Mouse (Mus musculus): Measurements from ENCODE around the gene Unc13a. TPM values are rescaled to one million over a fixed set of nuclear protein-coding genes. Genes with fewer than 3 reads are reported as not detected.

Unc13a gene
- polyA plus RNA-seq, 1 experiment, result 6.3 TPM

DNA sequence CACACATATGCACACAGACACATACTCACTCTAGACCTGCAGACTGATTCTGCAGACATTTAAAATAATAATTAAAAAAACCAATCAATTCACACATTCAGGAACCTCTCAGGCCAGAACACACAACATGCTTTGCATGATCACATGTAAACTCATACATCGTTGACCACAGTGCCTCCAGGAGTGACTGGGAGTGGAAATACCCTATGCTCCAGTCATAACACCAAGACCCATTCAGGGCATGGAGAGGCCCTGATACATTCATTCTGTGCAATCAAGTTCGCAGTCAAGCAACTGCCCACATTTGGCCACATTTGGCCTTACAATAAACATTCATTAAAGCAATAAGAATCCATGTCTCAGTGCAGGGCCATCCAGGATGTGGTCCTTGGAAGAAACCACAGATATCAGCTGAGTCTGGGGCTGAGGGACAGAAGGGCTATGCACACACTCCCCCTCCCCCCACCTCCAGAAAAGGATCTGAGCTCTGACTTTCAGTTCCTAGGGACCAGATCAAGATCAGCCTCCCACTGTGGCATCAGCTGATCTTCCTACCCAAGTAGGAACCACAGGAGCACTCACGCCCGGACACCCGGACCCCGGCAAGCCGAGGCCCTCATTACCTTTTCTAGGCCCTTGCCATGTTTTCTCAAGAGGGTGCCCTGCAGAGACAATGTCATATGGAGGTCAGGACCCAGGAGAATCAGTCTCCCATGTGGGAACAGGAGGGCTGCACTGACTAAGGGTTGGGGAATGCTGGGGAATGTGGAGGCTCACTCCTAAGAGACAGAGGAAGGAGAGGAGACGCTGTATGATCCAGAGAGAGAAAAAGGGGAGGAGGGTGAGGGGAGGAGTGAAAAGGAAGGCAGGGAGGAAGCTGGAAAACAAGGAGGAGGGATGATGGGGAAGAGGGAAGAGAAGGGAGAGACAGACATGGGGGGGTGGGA, 34.1 kb downstream of the Unc13a start:
- H3K27ac ChIP-seq (ENCODE audit: insufficient read depth, low read length), result no peak overlapping the region
- no peaks in the 10 kb centered on the region for H3K9me3 ChIP-seq (replicated peaks; ENCODE audit: control insufficient read depth, insufficient read depth, low read length, poor library complexity, severe bottlenecking)
- TF ChIP-seq POLR2A (IDR thresholded peaks at IDR 0.05; ENCODE audit: insufficient read depth, low read length), result no peak
- TF ChIP-seq EP300 (IDR thresholded peaks at IDR 0.05; ENCODE audit: insufficient read depth, low read depth, low read length), result no peak
- TF ChIP-seq CTCF (IDR thresholded peaks at IDR 0.05; ENCODE audit: low read depth, low read length), result no peak
- H3K36me3 ChIP-seq (ENCODE audit: control insufficient read depth, insufficient read depth, low read length, poor library complexity, severe bottlenecking), result no peaks in the 10 kb centered on the region
- H3K4me3 ChIP-seq (ENCODE audit: low read depth, low read length), result no peak overlapping the region
- H3K9ac ChIP-seq (ENCODE audit: low read depth, poor library complexity, severe bottlenecking), result no peak overlapping the region
- no peaks in the 10 kb centered on the region for H3K27me3 ChIP-seq (ENCODE audit: control insufficient read depth, insufficient read depth, low read length, poor library complexity, severe bottlenecking)
- H3K4me1 ChIP-seq (ENCODE audit: control insufficient read depth, insufficient read depth, low read length), result peaks cover 2% of the 10 kb centered on the region

DNA sequence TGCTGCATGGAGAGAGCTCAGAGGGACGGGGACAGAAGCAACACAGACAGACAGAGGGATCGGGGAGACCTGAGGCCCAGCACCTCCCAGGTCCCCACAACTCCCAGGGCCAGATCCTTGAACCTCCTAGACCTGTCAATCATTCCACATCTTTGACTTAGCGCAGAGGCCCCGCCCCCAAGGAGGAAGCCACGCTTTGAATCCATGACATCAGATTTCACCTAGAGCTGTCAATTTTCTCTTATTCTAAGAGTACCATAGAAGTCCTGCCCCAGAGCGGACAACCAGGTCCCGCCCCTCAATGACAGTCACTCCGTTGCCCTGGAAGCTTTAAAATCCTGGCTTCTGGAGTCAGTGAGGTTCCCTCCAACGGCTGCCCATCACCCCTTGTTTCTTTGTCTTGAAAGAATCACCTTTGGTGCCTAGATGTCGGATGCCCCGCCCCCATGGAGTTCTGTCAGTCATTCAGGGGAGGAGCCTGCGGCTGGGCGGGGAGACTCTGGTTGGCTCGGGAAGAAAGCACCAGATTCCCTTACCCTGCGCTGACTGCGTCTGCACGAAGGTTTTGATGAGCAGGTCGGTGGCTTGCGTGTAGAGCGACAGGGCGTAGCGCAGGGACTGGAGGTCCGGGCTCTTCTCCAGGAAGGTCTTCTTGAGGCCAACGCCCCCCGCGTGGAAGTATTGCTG, 37.4 kb downstream of the Unc13a start:
- H3K9me3 ChIP-seq (replicated peaks; ENCODE audit: control insufficient read depth, insufficient read depth, low read length, poor library complexity, severe bottlenecking), result no peaks in the 10 kb centered on the region
- H3K4me3 ChIP-seq (ENCODE audit: low read depth, low read length), result peak overlapping the region; percentile 42
- no peaks in the 10 kb centered on the region for H3K36me3 ChIP-seq (ENCODE audit: control insufficient read depth, insufficient read depth, low read length, poor library complexity, severe bottlenecking)
- TF ChIP-seq EP300 (IDR thresholded peaks at IDR 0.05; ENCODE audit: insufficient read depth, low read depth, low read length) (0 out of 2 replicates have a peak, but pooled peaks have one; percentile 20), CTCF (IDR thresholded peaks at IDR 0.05; ENCODE audit: low read depth, low read length) (no peak), POLR2A (IDR thresholded peaks at IDR 0.05; ENCODE audit: insufficient read depth, low read length) (peak; percentile 61)
- peaks cover 5% of the 10 kb centered on the region for H3K4me1 ChIP-seq (ENCODE audit: control insufficient read depth, insufficient read depth, low read length)
- no peak overlapping the region for H3K27ac ChIP-seq (ENCODE audit: insufficient read depth, low read length)
- H3K27me3 ChIP-seq (ENCODE audit: control insufficient read depth, insufficient read depth, low read length, poor library complexity, severe bottlenecking), result no peaks in the 10 kb centered on the region
- H3K9ac ChIP-seq (ENCODE audit: low read depth, poor library complexity, severe bottlenecking), result peak overlapping the region; percentile 13

DNA sequence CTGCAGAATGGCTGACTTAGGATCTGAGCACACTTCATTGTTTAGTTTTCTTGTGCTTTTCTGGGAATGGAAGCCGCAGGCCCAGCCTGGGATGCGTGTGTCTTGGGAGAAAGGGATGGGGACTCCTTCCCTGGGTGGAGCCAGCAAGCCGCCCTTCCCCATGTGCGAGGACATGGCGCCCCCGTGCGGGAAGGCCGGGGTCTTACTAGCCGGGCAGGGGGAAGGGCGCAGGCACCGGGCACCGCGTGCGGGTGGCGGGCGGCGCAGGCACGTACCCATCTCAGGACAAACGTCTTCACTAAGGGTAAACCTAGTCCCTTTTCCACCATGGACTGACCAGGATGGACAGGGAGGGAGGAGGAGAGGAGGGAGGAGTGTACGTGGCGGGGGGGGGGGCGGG, 38.4 kb downstream of the Unc13a start:
- H3K36me3 ChIP-seq (ENCODE audit: control insufficient read depth, insufficient read depth, low read length, poor library complexity, severe bottlenecking), result no peaks in the 10 kb centered on the region

DNA sequence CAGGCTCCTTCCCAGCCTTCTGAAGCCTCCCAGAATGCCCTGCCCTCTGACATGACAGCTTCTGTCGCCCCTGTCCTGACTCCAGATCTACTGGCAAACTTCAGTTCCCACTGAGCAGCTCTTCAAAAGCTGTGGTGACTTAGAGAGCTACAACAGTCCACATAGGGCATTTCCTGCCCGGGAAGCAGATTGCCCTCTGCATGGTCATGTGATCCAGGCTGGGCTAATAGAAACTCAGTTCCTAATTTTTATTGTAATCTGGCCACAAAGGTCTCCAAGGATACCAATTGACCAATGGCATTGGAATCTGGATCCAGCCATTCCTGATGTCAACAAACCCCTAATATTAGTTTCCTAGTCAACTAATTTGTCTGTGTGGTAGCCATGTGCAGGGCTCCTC, 39.7 kb downstream of the Unc13a start:
- no peak overlapping the region for H3K27ac ChIP-seq (ENCODE audit: insufficient read depth, low read length)
- H3K9me3 ChIP-seq (replicated peaks; ENCODE audit: control insufficient read depth, insufficient read depth, low read length, poor library complexity, severe bottlenecking), result no peaks in the 10 kb centered on the region
- no peaks in the 10 kb centered on the region for H3K36me3 ChIP-seq (ENCODE audit: control insufficient read depth, insufficient read depth, low read length, poor library complexity, severe bottlenecking)
- H3K9ac ChIP-seq (ENCODE audit: low read depth, poor library complexity, severe bottlenecking), result no peak overlapping the region
- peaks cover 13% of the 10 kb centered on the region for H3K4me1 ChIP-seq (ENCODE audit: control insufficient read depth, insufficient read depth, low read length)
- TF ChIP-seq CTCF (IDR thresholded peaks at IDR 0.05; ENCODE audit: low read depth, low read length), result no peak
- TF ChIP-seq EP300 (IDR thresholded peaks at IDR 0.05; ENCODE audit: insufficient read depth, low read depth, low read length), result no peak
- no peak for TF ChIP-seq POLR2A (IDR thresholded peaks at IDR 0.05; ENCODE audit: insufficient read depth, low read length)
- H3K4me3 ChIP-seq (ENCODE audit: low read depth, low read length), result no peak overlapping the region
- no peaks in the 10 kb centered on the region for H3K27me3 ChIP-seq (ENCODE audit: control insufficient read depth, insufficient read depth, low read length, poor library complexity, severe bottlenecking)

More for the DNA sequence above, 38.4 kb downstream of the Unc13a start:
- Histone ChIP-seq H3K4me1 (ENCODE audit: control insufficient read depth, insufficient read depth, low read length) (peaks cover 7% of the 10 kb centered on the region), H3K27ac (ENCODE audit: insufficient read depth, low read length) (no peak overlapping the region), H3K9ac (ENCODE audit: low read depth, poor library complexity, severe bottlenecking) (0 out of 2 replicates have a peak overlapping the region, but pooled peaks have one; percentile 8), H3K4me3 (ENCODE audit: low read depth, low read length) (peak overlapping the region; percentile 45), H3K9me3 (replicated peaks; ENCODE audit: control insufficient read depth, insufficient read depth, low read length, poor library complexity, severe bottlenecking) (no peaks in the 10 kb centered on the region), H3K27me3 (ENCODE audit: control insufficient read depth, insufficient read depth, low read length, poor library complexity, severe bottlenecking) (no peaks in the 10 kb centered on the region)
- TF ChIP-seq CTCF (IDR thresholded peaks at IDR 0.05; ENCODE audit: low read depth, low read length) (peak; percentile 80), POLR2A (IDR thresholded peaks at IDR 0.05; ENCODE audit: insufficient read depth, low read length) (no peak), EP300 (IDR thresholded peaks at IDR 0.05; ENCODE audit: insufficient read depth, low read depth, low read length) (no peak)

DNA sequence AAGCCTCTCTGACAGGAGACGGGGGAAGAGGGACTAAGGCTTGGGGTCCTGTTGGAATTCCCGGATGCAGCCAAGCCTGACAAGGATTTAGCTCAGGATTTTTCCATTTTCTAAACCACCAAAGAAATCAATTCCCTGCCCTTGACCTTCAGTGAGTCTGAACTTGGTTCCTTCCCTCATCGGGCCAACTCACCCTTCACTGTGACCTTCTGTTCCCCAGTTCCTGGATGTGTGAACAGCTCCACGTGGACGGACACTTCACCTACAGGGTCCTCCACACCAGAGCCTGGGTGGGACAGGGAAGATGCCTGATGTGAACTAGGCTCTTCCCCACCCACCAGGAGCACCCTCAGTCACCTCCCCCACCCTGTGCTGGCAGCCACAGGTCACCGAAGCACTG, 40.8 kb downstream of the Unc13a start:
- Histone ChIP-seq H3K9me3 (replicated peaks; ENCODE audit: control insufficient read depth, insufficient read depth, low read length, poor library complexity, severe bottlenecking) (no peaks in the 10 kb centered on the region), H3K4me3 (ENCODE audit: low read depth, low read length) (no peak overlapping the region), H3K27ac (ENCODE audit: insufficient read depth, low read length) (no peak overlapping the region), H3K9ac (ENCODE audit: low read depth, poor library complexity, severe bottlenecking) (no peak overlapping the region), H3K27me3 (ENCODE audit: control insufficient read depth, insufficient read depth, low read length, poor library complexity, severe bottlenecking) (no peaks in the 10 kb centered on the region), H3K4me1 (ENCODE audit: control insufficient read depth, insufficient read depth, low read length) (peaks cover 13% of the 10 kb centered on the region), H3K36me3 (ENCODE audit: control insufficient read depth, insufficient read depth, low read length, poor library complexity, severe bottlenecking) (no peaks in the 10 kb centered on the region)
- TF ChIP-seq POLR2A (IDR thresholded peaks at IDR 0.05; ENCODE audit: insufficient read depth, low read length), result no peak
